Mouse (Mus musculus) bone marrow macrophage, adult 2 months (primary cell): Measurements from ENCODE around the gene Tifab. TPM values are rescaled to one million over a fixed set of nuclear protein-coding genes. Genes with fewer than 3 reads are reported as not detected.
A peak's percentile ranks its signal among the peaks of the same experiment; 100 is the strongest.

Experiments used
- H3K27ac ChIP-seq: 2 replicates; pipeline ENCODE4 v1.5.1; 2012; ENCODE audit warnings: low read depth, low read length; ENCODE audit not compliant: insufficient read depth
- H3K4me1 ChIP-seq: 2 replicates; pipeline ENCODE4 v1.6.1; 2012; ENCODE audit warnings: low read length; ENCODE audit not compliant: control insufficient read depth, insufficient read depth
- H3K4me3 ChIP-seq: 2 replicates; pipeline ENCODE4 v1.5.1; 2012; ENCODE audit warnings: mild to moderate bottlenecking, low read length, moderate library complexity; ENCODE audit not compliant: insufficient read depth
- CTCF ChIP-seq: IDR thresholded peaks from 2 replicates; pipeline ENCODE4 v1.5.1; 2012; ENCODE audit warnings: low read depth, mild to moderate bottlenecking, low read length, moderate library complexity
- POLR2A ChIP-seq: IDR thresholded peaks from 2 replicates; pipeline ENCODE4 v1.6.1; 2012; ENCODE audit warnings: mild to moderate bottlenecking, low read depth, low read length, borderline replicate concordance
- polyA plus RNA-seq: library from polyadenylated mRNA; stranded (reverse); fragments of >200 nt; gene quantifications from 2 replicates; pipeline ENCODE4 v1.2.4, GENCODE M21; 2012; ENCODE audit not compliant: missing spikeins, insufficient read depth, insufficient read length

Gene Tifab
- polyA plus RNA-seq, result 107 and 112 TPM in 2 replicates

GRCm38 (mm10) chr13:56178416-56179035, at the start of gene Tifab:
Tifab (minus strand) TSS chr13:56178885.
- Histone ChIP-seq H3K4me1 (peaks cover 61% of the 10 kb centered on the region), H3K27ac (peak within 1 kb of the TSS; percentile 93), H3K4me3 (peak within 1 kb of the TSS; percentile 77)
- TF ChIP-seq POLR2A, result no peak
- no peak for TF ChIP-seq CTCF

GRCm38 (mm10) chr13:56226175-56226954, 47.7 kb upstream of the Tifab start:
- H3K4me1 ChIP-seq, result no peaks in the 10 kb centered on the region
- H3K4me3 ChIP-seq, result no peak overlapping the region
- no peak overlapping the region for H3K27ac ChIP-seq
- TF ChIP-seq POLR2A (no peak), CTCF (no peak)

- TF ChIP-seq CTCF (no peak), POLR2A (no peak)
- no peak overlapping the region for H3K4me3 ChIP-seq
These were observed 44.9 kb upstream of the Tifab start for GRCm38 (mm10) chr13:56223625-56224024.

DNA sequence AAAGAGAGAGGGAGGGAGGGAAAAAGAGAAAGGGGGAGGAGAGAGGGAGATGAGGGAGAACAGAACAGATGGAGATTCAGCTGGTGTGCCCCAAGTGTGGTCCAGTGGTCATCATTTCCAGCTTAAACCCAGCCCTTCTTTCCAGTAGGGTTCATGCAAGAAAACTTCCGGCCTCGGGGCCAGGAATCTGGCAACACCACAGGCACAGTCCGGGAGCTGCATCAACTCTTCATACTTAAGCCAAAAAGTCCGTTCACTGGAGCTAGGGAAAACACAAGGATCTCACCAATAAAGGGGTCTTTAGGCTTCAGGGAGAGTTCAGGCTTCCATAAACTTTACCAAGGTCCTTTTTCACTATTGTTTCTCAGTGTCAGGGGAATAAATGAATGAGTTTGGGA, 44.2 kb upstream of the Tifab start:
- no peak overlapping the region for H3K4me3 ChIP-seq
- no peak for TF ChIP-seq CTCF
- no peak for TF ChIP-seq POLR2A
- no peak overlapping the region for H3K27ac ChIP-seq
- no peaks in the 10 kb centered on the region for H3K4me1 ChIP-seq

More at GRCm38 (mm10) chr13:56223625-56224024, 44.9 kb upstream of the Tifab start:
- H3K4me1 ChIP-seq, result no peaks in the 10 kb centered on the region
- H3K27ac ChIP-seq, result no peak overlapping the region

- no peaks in the 10 kb centered on the region for H3K4me1 ChIP-seq
- no peak overlapping the region for H3K27ac ChIP-seq
- H3K4me3 ChIP-seq, result no peak overlapping the region
- no peak for TF ChIP-seq POLR2A
These were observed 43.5 kb upstream of the Tifab start for GRCm38 (mm10) chr13:56221995-56222848.

- Histone ChIP-seq H3K27ac (no peak overlapping the region), H3K4me3 (no peak overlapping the region), H3K4me1 (no peaks in the 10 kb centered on the region)
- TF ChIP-seq POLR2A, result no peak
- no peak for TF ChIP-seq CTCF
These were observed 42.6 kb upstream of the Tifab start for GRCm38 (mm10) chr13:56221129-56221910.

DNA sequence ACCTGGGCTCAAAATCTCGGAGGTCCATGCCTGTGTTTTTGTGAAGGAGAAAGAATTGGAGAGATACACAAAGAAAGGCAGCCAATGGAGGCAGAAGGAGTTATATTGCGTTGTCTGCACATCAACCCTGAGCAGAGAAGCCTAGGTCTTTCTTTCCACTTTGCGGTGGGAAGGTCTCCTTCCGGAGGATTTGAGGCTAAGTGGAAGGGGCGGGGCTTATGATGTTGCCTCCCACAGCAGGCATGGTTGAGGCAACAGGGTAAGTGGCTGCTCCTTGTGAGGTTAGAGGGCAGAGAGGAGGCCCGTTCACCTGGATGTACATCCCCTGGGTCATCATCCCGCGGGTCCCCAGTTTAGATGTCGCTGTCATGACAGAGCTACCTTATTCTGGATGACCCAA, 40.6 kb upstream of the Tifab start:
- TF ChIP-seq POLR2A (no peak), CTCF (no peak)
- H3K27ac ChIP-seq, result no peak overlapping the region
- H3K4me1 ChIP-seq, result no peaks in the 10 kb centered on the region
- H3K4me3 ChIP-seq, result no peak overlapping the region

GRCm38 (mm10) chr13:56216090-56216489, 37.4 kb upstream of the Tifab start:
- H3K4me1 ChIP-seq, result no peaks in the 10 kb centered on the region
- H3K4me3 ChIP-seq, result no peak overlapping the region
- no peak overlapping the region for H3K27ac ChIP-seq
- TF ChIP-seq CTCF (no peak), POLR2A (no peak)

DNA sequence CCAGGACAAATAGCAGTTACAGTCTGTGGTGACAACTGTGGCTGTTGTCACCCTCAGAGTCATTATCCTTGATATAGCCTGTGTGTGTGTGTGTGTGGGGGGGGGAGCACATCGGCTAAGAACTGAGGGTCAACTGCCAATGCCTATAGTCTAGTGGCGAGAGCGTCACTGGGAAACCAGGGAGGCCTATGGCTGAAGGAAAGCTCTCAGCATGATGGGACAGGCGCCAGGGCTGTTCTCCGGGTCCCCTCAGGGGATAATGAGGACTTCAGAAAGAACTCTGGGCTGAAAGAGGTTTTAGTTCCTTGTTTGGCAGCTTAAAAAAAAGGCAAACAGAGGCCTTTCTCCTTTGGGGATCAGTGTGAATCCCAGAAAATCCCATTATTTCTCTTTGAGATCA, 35.9 kb upstream of the Tifab start:
- Histone ChIP-seq H3K4me3 (no peak overlapping the region), H3K27ac (no peak overlapping the region), H3K4me1 (no peaks in the 10 kb centered on the region)
- TF ChIP-seq POLR2A (no peak), CTCF (no peak)
